Mouse (Mus musculus) heart, adult 2 months (tissue): ENCODE data around the gene Srr. TPM values are rescaled to one million over a fixed set of nuclear protein-coding genes. Genes with fewer than 3 reads are reported as not detected.

Source experiments
- DNase-seq, 2 experiments: peaks; one replicate each; pipeline ENCODE4 v3.0.0; 2021
- H3K27ac ChIP-seq: fragments of 200-600 bp; 2 replicates; pipeline ENCODE4 v1.8.1; 2022
- H3K27me3 ChIP-seq: fragments of 200-500 bp; 2 replicates; pipeline ENCODE4 v1.6.1; 2012; ENCODE audit warnings: mild to moderate bottlenecking, low read length, inconsistent platforms, mixed read lengths; ENCODE audit not compliant: control insufficient read depth, insufficient read depth
- H3K36me3 ChIP-seq: fragments of 200-500 bp; 2 replicates; pipeline ENCODE4 v1.6.1; 2012; ENCODE audit warnings: low read length, inconsistent platforms; ENCODE audit not compliant: control insufficient read depth, insufficient read depth
- H3K4me1 ChIP-seq: fragments of 200-500 bp; 2 replicates; pipeline ENCODE4 v1.6.1; 2011; ENCODE audit warnings: low read length; ENCODE audit not compliant: control insufficient read depth, insufficient read depth
- H3K4me3 ChIP-seq: fragments of 200-600 bp; 2 replicates; pipeline ENCODE4 v1.8.1; 2022
- H3K79me2 ChIP-seq: fragments of 200-500 bp; replicated peaks from 2 replicates; pipeline ENCODE4 v1.6.1; 2012; ENCODE audit warnings: mild to moderate bottlenecking, inconsistent platforms, low read length, moderate library complexity, mixed read lengths; ENCODE audit not compliant: control insufficient read depth, insufficient read depth
- H3K9ac ChIP-seq: fragments of 200-500 bp; 2 replicates; pipeline ENCODE4 v1.6.1; 2012; ENCODE audit warnings: low read depth, mild to moderate bottlenecking, control low read depth, inconsistent platforms, low read length, mixed read lengths
- CTCF ChIP-seq: fragments of 200-600 bp; IDR thresholded peaks from 2 replicates; pipeline ENCODE4 v1.8.1; 2022; ENCODE audit warnings: antibody characterized with exemption, mild to moderate bottlenecking, moderate library complexity
- EP300 ChIP-seq: fragments of 200-500 bp; IDR thresholded peaks from 2 replicates; pipeline ENCODE4 v1.6.1; 2011; ENCODE audit warnings: low read depth, low read length, control low read depth; ENCODE audit not compliant: insufficient read depth
- POLR2A ChIP-seq: fragments of 200-500 bp; IDR thresholded peaks from 2 replicates; pipeline ENCODE4 v1.6.1; 2011; ENCODE audit warnings: mild to moderate bottlenecking, low read depth, low read length, control low read depth; ENCODE audit not compliant: insufficient read depth
- WGBS: fragments of 180-500 bp; shearing (Covaris S2); methylation state at CpG from one replicate; pipeline ENCODE4 v1.1.7; 2018; 5-methylcytosine and 5-hydroxymethylcytosine counted together
- intact Hi-C: fragments of 180-260 bp; cut with DNase I; formaldehyde crosslinking; loops from one replicate; pipeline ENCODE4 v1.15.1; 2025
- polyA plus RNA-seq: library from polyadenylated mRNA; depleted of rRNA; stranded (reverse); fragments of >200 nt; gene quantifications from 2 replicates; pipeline ENCODE4 v1.2.3, GENCODE M21; 2012
- total RNA-seq, 2 experiments: library from RNA; stranded (reverse); gene quantifications; 2 replicates each; pipeline ENCODE4 v1.2.3; 2021

Srr gene
- total and polyA plus RNA-seq, 3 experiments = 12.6 to 31.7 (median 24.1) TPM

GRCm38 (mm10) chr11:74919249-74919648 is 6.5 kb downstream of the Srr start:
- Histone ChIP-seq H3K4me1 (no peaks in the 10 kb centered on the region), H3K36me3 (no peaks in the 10 kb centered on the region; the same call in 1 of the 2 replicates)
- intact Hi-C loops = no loop called here

GRCm38 (mm10) chr11:74912492-74912891 is 13.3 kb downstream of the Srr start:
- intact Hi-C loops = no loop called here
- TF ChIP-seq POLR2A = no peak
- TF ChIP-seq EP300 = no peak
- TF ChIP-seq CTCF = no peak
- WGBS = 81% methylated on average over 3 of the region's 3 CpGs
- Histone ChIP-seq H3K4me1 (no peaks in the 10 kb centered on the region), H3K4me3 (no peak overlapping the region), H3K27ac (no peak overlapping the region), H3K27me3 (no peaks in the 10 kb centered on the region), H3K36me3 (peaks cover 2% of the 10 kb centered on the region), H3K9ac (no peak overlapping the region), H3K79me2 (no peaks in the 10 kb centered on the region)
- DNase-seq = no peak

More at GRCm38 (mm10) chr11:74919249-74919648, 6.5 kb downstream of the Srr start:
- no peak for DNase-seq
- 75% methylated on average over 6 of the region's 6 CpGs for WGBS
- no peak overlapping the region for H3K4me3 ChIP-seq
- H3K27ac ChIP-seq = no peak overlapping the region
- TF ChIP-seq EP300 = no peak
- no peak for TF ChIP-seq POLR2A
- no peak for TF ChIP-seq CTCF
- 0 out of 2 replicates have a peak, but pooled peaks cover 1% of the 10 kb centered on the region for H3K79me2 ChIP-seq
- H3K9ac ChIP-seq = no peak overlapping the region
- no peaks in the 10 kb centered on the region for H3K27me3 ChIP-seq

- no peak for DNase-seq
- H3K79me2 ChIP-seq = no peaks in the 10 kb centered on the region
- intact Hi-C loops = no loop called here
- no peak overlapping the region for H3K27ac ChIP-seq
- H3K36me3 ChIP-seq = peaks cover 2% of the 10 kb centered on the region
- no peak overlapping the region for H3K4me3 ChIP-seq
- TF ChIP-seq POLR2A (no peak), CTCF (no peak), EP300 (no peak)
- H3K27me3 ChIP-seq = no peaks in the 10 kb centered on the region
- 95% methylated on average over 4 of the region's 4 CpGs for WGBS
- no peaks in the 10 kb centered on the region for H3K4me1 ChIP-seq
- H3K9ac ChIP-seq = no peak overlapping the region
These were observed 15.8 kb downstream of the Srr start for GRCm38 (mm10) chr11:74909978-74910377.

- Histone ChIP-seq H3K79me2 (no peaks in the 10 kb centered on the region), H3K9ac (no peak overlapping the region), H3K36me3 (peaks cover 2% of the 10 kb centered on the region), H3K27me3 (no peaks in the 10 kb centered on the region), H3K4me1 (no peaks in the 10 kb centered on the region), H3K27ac (no peak overlapping the region), H3K4me3 (no peak overlapping the region)
- WGBS = 79% methylated on average over 12 of the region's 12 CpGs
- no peak for DNase-seq
- no peak for TF ChIP-seq EP300
- TF ChIP-seq CTCF = no peak
- intact Hi-C loops = no loop called here
These were observed 16.9 kb downstream of the Srr start for GRCm38 (mm10) chr11:74908618-74909399.

GRCm38 (mm10) chr11:74907850-74908249 is 17.9 kb downstream of the Srr start:
- intact Hi-C loops = no loop called here
- H3K4me1 ChIP-seq = no peaks in the 10 kb centered on the region
- TF ChIP-seq EP300 (no peak), POLR2A (no peak), CTCF (no peak)
- 92% methylated on average over 6 of the region's 6 CpGs for WGBS
- no peaks in the 10 kb centered on the region for H3K27me3 ChIP-seq
- H3K9ac ChIP-seq = no peak overlapping the region
- no peak overlapping the region for H3K4me3 ChIP-seq
- H3K36me3 ChIP-seq = peaks cover 2% of the 10 kb centered on the region
- no peaks in the 10 kb centered on the region for H3K79me2 ChIP-seq
- H3K27ac ChIP-seq = no peak overlapping the region
- DNase-seq = no peak

GRCm38 (mm10) chr11:74902416-74902815 is 23.3 kb downstream of the Srr start:
- Histone ChIP-seq H3K79me2 (no peaks in the 10 kb centered on the region), H3K36me3 (peaks cover 1% of the 10 kb centered on the region; the same call in 1 of the 2 replicates), H3K4me3 (no peak overlapping the region), H3K9ac (no peak overlapping the region), H3K27ac (no peak overlapping the region), H3K4me1 (no peaks in the 10 kb centered on the region), H3K27me3 (no peaks in the 10 kb centered on the region)
- intact Hi-C loops = no loop called here
- DNase-seq = no peak
- WGBS = 93% methylated on average over 5 of the region's 5 CpGs
- no peak for TF ChIP-seq EP300
- no peak for TF ChIP-seq POLR2A
- TF ChIP-seq CTCF = no peak
